Mouse (Mus musculus) kidney, adult 2 months (tissue): Measurements from ENCODE around the gene Itgb5. TPM values are rescaled to one million over a fixed set of nuclear protein-coding genes. Genes with fewer than 3 reads are reported as not detected.

Experiments
- DNase-seq: peaks from one replicate; pipeline ENCODE4 v3.0.0; 2021
- H3K27ac ChIP-seq: fragments of 200-500 bp; 2 replicates; pipeline ENCODE4 v1.5.1; 2012; ENCODE audit warnings: low read depth, low read length, control low read depth, inconsistent platforms; ENCODE audit not compliant: insufficient read depth
- H3K27me3 ChIP-seq: fragments of 200-500 bp; replicated peaks from 2 replicates; pipeline ENCODE4 v1.6.1; 2012; ENCODE audit warnings: mild to moderate bottlenecking, moderate library complexity, low read length, inconsistent platforms; ENCODE audit not compliant: control insufficient read depth, insufficient read depth
- H3K36me3 ChIP-seq: fragments of 200-500 bp; 2 replicates; pipeline ENCODE4 v1.6.1; 2012; ENCODE audit warnings: mild to moderate bottlenecking, moderate library complexity, low read length, inconsistent platforms; ENCODE audit not compliant: control insufficient read depth, insufficient read depth
- H3K4me1 ChIP-seq: fragments of 200-500 bp; 2 replicates; pipeline ENCODE4 v1.6.1; 2011; ENCODE audit warnings: low read length; ENCODE audit not compliant: control insufficient read depth, insufficient read depth
- H3K4me3 ChIP-seq: fragments of 200-500 bp; 2 replicates; pipeline ENCODE4 v1.5.1; 2011; ENCODE audit warnings: mild to moderate bottlenecking, low read depth, low read length, control low read depth; ENCODE audit not compliant: insufficient read depth
- CTCF ChIP-seq: fragments of 200-500 bp; conservative IDR thresholded peaks from 2 replicates; pipeline ENCODE4 v1.5.1; 2011; ENCODE audit warnings: low read depth, mild to moderate bottlenecking, control low read depth, low read length, moderate library complexity, mixed read lengths; ENCODE audit not compliant: insufficient read depth, insufficient read length
- POLR2A ChIP-seq: fragments of 200-500 bp; IDR thresholded peaks from one replicate; pipeline ENCODE4 v1.6.1; 2011; ENCODE audit warnings: low read depth, low read length, control low read depth
- WGBS: fragments of 180-500 bp; shearing (Covaris S2); methylation state at CpG from one replicate; pipeline ENCODE4 v1.1.7; 2018; 5-methylcytosine and 5-hydroxymethylcytosine counted together
- polyA plus RNA-seq: library from polyadenylated mRNA; depleted of rRNA; stranded (reverse); fragments of >200 nt; gene quantifications from 2 replicates; pipeline ENCODE4 v1.2.3, GENCODE M21; 2012

Itgb5 gene
- polyA plus RNA-seq, 1 experiment, result 145 TPM

DNA sequence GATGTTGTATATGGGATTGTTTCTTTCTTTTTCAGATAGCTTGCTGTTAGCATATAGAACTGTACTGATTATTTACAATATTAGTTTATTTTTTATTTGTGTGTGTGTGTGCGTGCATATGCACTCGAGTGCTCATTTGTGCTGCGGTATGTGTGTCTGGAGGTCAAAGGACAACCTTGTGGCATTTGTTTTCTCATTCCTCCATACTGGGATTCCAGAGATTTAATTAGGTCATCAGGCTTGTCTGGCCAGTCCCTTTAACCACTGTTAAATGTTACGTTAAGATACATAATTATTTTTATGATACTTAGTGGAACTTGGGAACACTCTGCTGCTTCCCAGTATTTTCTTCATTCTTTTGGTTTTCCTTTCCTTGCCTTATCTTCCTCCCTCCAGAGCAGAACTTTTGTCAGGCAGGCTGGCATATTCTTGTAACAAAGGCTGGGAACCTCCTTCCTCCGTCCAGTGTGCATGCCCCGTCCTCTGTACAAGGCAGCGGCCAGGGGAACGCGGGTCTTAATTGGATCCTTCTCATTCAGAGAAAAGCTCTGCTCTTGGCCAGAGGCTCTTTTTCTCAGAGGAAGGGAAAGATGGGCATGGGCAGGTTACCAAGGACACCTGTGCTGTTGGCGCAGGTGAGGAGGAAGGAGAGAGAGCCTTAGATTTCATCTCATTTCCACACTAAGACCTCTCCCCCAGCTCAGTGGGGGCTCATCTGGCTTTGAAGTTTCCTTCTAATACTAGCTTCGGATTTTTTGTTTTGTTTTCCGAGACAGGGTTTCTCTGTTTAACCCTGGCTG lies 12.8 kb downstream of the Itgb5 start:
- H3K27me3 ChIP-seq, result no peaks in the 10 kb centered on the region
- peaks cover 1% of the 10 kb centered on the region; the same call in 1 of the 2 replicates for H3K36me3 ChIP-seq
- H3K4me1 ChIP-seq, result peaks cover 2% of the 10 kb centered on the region; the same call in 1 of the 2 replicates
- H3K27ac ChIP-seq, result no peak overlapping the region
- H3K4me3 ChIP-seq, result no peak overlapping the region
- WGBS, result 40% methylated on average over 12 of the region's 12 CpGs
- peak; percentile 38 for DNase-seq
- TF ChIP-seq POLR2A, result no peak
- no peak for TF ChIP-seq CTCF

DNA sequence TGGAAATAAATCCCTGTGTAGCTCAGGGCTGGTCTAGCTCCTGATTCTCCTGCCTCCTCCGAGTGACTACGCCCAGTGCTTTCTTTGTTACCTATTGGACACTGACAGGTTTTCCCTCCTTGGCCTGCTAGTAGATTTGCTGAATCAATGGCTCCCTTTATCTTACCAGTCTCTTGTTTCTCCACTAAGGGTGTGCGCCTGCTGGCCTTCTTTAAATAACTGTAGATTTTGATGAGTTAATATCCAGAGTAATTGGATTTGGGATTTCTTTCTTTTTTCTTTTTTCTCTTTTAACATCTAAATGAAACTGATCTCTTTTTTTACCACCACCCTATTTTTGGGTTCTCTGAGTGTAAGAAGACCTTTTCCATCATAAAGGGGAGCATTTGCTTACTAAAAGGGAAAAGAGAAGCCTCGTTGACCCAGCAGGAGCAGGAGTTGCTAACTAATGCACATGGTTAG lies 14.7 kb downstream of the Itgb5 start:
- no peak for DNase-seq
- no peak overlapping the region for H3K27ac ChIP-seq
- WGBS, result 79% methylated on average over 4 of the region's 4 CpGs
- TF ChIP-seq POLR2A (no peak), CTCF (no peak)
- no peaks in the 10 kb centered on the region for H3K4me1 ChIP-seq
- H3K27me3 ChIP-seq, result no peaks in the 10 kb centered on the region
- no peak overlapping the region for H3K4me3 ChIP-seq
- peaks cover 1% of the 10 kb centered on the region; the same call in 1 of the 2 replicates for H3K36me3 ChIP-seq

DNA sequence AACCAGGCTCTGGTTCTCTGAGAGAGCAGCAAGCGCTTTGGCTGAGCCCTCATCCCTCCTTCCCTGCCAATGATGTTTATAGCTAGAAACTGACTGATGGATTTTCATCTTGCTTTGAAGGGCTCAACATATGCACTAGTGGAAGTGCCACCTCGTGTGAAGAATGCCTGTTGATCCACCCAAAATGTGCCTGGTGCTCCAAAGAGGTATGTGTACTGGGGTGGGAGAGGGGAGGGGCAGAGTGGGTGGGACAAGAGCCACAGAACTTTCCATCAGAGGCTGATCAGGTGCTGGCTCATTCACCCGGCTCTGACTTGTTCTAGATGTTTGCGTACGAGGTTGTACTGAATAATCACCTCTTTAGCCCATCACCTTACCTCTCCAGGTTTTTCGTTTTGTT lies 15.4 kb downstream of the Itgb5 start:
- Histone ChIP-seq H3K4me1 (no peaks in the 10 kb centered on the region), H3K27ac (no peak overlapping the region), H3K27me3 (no peaks in the 10 kb centered on the region), H3K36me3 (peaks cover 1% of the 10 kb centered on the region; the same call in 1 of the 2 replicates), H3K4me3 (no peak overlapping the region)
- TF ChIP-seq CTCF (no peak), POLR2A (no peak)
- DNase-seq, result no peak
- WGBS, result 78% methylated on average over 6 of the region's 6 CpGs

DNA sequence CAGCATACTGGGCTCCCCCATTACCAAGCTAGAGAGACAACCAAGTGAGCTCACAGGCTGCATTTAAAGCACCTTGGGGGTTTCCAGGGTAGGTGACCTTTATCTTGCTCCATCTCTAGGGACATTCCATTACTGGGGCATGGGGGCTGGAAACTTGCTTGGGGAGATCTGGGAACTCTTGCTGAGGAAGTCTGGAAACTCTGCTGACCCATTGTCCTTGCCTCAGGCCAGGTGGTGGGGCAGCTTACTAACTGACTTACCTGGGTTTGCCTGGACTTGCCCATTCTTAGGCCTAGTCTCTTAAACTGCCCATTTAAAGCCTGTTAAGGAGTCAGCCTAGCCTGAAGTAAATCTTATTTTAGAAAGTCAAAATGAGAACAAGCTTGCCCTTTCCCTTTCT lies 23.8 kb downstream of the Itgb5 start:
- peak; percentile 67 for DNase-seq
- TF ChIP-seq CTCF (no peak), POLR2A (no peak)

DNA sequence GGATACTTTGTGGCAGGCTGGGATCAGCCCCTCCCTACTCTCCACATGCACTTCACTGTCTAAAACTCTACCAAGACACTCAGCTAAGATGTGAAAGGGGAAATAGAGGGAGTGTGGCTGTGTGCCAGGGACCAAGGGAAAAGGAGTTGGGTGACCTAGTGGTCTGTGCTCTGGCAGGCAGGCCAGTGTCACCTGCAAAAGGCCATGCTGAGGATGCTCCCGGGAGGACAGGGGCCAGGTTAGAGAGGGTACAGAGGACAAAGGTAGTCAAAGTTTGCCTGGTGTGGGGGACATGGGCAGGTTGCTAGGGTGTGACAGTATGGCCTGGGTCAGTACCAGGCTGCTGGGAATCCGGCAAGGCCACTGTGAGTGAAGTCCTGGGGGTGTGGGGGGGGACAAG lies 29.3 kb downstream of the Itgb5 start:
- H3K36me3 ChIP-seq, result no peaks in the 10 kb centered on the region
- H3K27ac ChIP-seq, result no peak overlapping the region
- DNase-seq, result no peak
- H3K27me3 ChIP-seq, result no peaks in the 10 kb centered on the region
- no peak overlapping the region for H3K4me3 ChIP-seq
- WGBS, result 58% methylated on average over 2 of the region's 2 CpGs
- TF ChIP-seq CTCF (no peak), POLR2A (no peak)
- peaks cover 21% of the 10 kb centered on the region for H3K4me1 ChIP-seq

More for the DNA sequence above, 23.8 kb downstream of the Itgb5 start:
- H3K27ac ChIP-seq, result no peak overlapping the region
- no peak overlapping the region for H3K4me3 ChIP-seq
- no peaks in the 10 kb centered on the region for H3K27me3 ChIP-seq
- no peaks in the 10 kb centered on the region for H3K36me3 ChIP-seq
- 0 out of 2 replicates have a peak, but pooled peaks cover 2% of the 10 kb centered on the region for H3K4me1 ChIP-seq

DNA sequence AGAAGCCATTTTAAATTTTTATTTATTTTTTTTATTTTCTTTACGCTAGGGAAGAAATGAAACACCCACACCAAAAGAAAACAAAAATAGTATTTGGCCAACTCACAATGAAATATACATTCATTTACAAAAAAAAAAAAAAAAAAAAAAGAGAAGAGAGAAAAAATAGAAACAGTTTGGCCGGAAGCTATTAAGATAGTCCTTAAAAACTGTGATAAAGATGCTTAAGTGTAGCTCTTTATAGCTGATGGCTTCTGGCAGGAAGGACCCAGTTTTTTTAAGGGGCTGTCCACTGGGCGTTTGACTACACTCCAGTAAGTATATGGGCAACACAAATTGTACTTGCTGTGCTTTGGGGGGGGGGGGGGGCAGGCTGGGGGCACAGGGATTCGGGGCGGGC lies 29.9 kb downstream of the Itgb5 start:
- Histone ChIP-seq H3K4me3 (no peak overlapping the region), H3K27ac (no peak overlapping the region), H3K27me3 (no peaks in the 10 kb centered on the region), H3K36me3 (no peaks in the 10 kb centered on the region), H3K4me1 (peaks cover 21% of the 10 kb centered on the region)
- no peak for DNase-seq
- TF ChIP-seq POLR2A, result no peak
- no peak for TF ChIP-seq CTCF
- 48% methylated on average over 5 of the region's 5 CpGs for WGBS

DNA sequence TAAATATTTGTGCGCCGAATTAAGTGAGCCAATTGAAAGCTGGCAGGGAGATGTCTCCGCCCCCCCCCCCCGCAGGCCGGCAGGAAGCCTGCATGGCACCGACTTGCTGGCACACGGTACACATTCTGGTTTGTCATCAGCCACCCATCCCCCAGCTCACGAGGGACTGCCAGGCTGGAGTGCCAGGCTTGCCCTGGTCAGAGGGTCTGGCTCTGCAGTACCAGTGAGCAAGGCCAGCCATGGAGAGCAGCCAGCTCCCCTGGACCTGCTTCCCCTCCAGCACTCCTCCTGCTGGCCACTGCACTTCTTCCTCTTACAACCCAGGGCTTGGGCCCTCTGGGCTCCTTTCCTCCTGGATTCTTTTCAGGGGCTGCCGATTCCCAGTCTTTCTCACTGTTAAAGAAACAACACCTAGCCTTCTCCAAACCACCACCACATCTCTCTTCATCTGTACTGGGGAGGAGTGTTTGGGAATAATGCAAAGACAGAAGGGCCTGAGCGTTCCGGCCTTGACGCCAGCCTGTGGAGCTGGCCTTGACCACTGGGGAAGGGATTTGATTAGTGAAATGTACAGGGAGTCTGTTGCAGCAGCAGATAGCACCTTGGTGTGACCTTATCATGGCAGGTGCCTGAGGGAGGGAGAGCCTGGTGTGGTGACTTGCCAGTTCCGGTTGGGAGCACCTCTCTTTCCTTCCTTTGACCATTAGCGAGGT lies 30.7 kb downstream of the Itgb5 start:
- Histone ChIP-seq H3K4me3 (no peak overlapping the region), H3K4me1 (peaks cover 21% of the 10 kb centered on the region), H3K27me3 (no peaks in the 10 kb centered on the region), H3K27ac (peak overlapping the region; percentile 43), H3K36me3 (no peaks in the 10 kb centered on the region)
- TF ChIP-seq CTCF (peak; percentile 55), POLR2A (no peak)
- peak; percentile 95 for DNase-seq
- 33% methylated on average over 14 of the region's 14 CpGs for WGBS
